Mouse (Mus musculus) layer of hippocampus, adult 18-20 months (tissue): ENCODE results near the gene Rps7. TPM values are rescaled to one million over a fixed set of nuclear protein-coding genes. Genes with fewer than 3 reads are reported as not detected.

Source experiments
- DNase-seq, 2 experiments: peaks; one replicate each; pipeline ENCODE4 v3.0.0; 2022; ENCODE audit warnings: low spot score in 2 of 2
- long read RNA-seq: library from polyadenylated mRNA; stranded (forward); transcript quantifications from one replicate; pipeline ENCODE4 v2.0.0, GENCODE M21; 2021
- total RNA-seq, 2 experiments: library from RNA; stranded (reverse); gene quantifications; 2 replicates each; pipeline ENCODE4 v1.2.3; 2021

Gene Rps7
- 100 to 1,000 TPM; 303 to 306 TPM for total RNA-seq
- long read RNA-seq, transcript Rps7-201 (7 exons, 954 nt), result major isoform, 81 of 88 reads
- long read RNA-seq, partial matches to known transcripts, result 1 of 88 reads
- long read RNA-seq, other reads (novel, unspliced or antisense), result 2 of 88 reads

DNA sequence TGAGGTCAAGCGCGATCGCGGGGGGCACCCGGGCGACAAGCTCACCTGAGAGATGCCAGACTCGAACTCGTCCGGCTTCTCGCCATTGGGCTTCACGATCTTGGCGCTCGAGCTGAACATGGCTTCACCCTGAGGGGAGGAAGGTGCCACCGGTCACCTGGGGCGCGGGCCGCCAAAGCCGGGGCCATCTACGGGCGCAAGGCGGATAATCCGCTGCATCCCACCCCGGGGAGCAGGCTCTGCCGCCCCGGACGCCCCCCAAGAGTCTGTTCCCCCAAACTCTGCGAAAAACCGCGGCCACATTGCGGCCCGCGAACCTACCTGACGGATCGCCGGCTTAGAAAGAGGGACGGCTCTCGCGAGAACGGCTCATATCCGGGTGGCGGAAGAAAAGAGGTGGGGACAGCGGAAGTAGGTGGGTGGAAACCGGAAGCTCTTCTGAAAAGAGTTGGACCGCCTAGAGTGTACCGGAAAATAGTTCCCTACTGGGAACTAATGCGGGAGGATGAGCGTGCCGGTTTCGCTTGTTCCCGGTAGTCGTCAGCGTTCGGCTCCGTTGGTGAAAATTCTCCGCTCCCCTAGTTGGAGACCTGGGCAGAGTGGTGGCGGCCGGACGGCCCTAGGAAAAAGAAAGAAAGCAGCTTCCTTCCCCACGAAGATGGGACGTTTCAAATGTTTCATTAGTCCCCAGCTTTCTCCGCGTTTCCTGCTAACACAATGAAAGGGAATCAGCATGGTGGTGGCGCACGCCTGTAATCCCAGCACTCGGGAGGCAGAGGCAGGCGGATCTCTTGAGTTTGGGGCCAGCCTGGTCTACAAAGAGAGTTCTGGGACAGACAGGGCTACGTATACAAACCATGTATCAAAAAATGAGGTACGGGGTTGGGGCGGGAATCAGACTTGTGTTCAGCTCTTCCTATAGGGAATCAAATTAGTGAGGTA is at the start of gene Rps7:
Rps7 (minus strand) TSS at position 419 of the 942 bp plus-strand sequence.
- DNase-seq, result peak; percentile 87 to 94

DNA sequence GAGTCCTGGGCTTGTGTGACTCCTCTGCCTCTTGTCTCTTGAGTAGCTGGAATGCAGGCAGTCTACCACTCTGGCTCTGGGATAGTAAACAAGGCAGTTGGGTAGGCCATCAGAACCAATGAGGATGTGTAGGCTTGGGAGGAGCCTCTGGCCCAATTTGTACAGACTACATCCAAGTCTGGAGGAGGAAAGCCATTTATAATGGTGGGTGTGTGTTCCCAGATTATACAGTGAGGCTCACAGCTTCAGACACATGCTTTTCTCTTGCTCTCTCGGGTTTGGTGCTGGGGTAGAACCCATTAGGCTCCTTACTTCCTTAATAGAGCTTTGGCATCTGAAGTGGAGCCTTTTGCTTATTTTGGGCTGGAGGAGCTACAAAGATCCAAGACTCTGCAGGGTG is 48.9 kb upstream of the Rps7 start:
- DNase-seq, result no peak

DNA sequence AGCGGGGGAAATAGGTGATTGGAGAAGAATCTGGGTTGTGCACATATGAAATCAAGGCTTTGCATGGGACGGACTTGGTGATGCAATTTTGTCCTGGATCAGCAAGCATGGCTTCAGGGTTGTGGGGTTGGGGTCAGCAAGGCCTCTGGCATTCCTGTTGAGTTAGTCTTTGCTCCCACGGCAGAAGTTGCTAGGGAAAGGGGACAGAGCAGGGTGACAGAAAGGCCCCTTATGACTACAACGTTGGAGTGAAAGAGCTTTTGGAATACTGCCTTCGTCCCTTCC is 40.1 kb upstream of the Rps7 start:
- no peak for DNase-seq

DNA sequence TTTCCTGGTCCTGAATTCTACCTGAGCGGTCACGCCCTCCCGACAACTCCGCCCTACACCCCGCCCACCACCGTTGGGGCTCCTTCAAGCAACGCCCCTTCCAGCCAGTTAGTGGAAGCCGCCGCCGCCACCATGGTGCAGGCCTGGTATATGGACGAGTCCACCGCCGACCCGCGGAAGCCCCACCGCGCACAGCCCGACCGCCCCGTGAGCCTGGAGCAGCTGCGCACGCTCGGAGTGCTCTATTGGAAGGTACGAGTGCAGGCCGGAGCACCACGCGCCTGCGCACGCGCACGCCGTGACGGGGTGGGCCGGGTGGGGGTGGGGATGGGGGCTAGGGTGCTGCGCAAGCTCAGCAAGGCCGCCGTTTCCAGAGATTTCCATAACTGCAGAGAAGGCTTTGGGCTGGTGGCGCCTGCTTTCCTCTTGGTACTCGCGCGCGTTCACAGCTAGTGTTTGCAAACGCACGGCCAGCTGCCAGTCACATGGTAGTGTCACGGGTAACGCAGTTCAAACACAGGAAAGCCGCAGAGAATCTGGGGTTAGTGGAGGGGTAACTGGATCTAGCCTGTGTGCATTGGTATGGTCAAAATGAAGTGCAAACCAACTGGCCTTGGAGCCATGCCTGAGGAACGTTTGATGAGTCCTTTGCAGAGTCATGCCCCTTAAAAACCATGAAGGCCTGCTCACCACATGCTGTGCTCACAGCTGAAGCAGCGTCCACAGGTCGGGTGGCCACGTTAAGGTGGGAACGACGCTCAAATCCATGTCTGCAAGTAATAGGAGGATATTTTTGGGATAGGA is 39.6 kb upstream of the Rps7 start, which contains the start of gene Adi1:
Adi1 (plus strand) TSS at position 111 of the 804 bp plus-strand sequence.
- DNase-seq, result peak; percentile 81 to 89

DNA sequence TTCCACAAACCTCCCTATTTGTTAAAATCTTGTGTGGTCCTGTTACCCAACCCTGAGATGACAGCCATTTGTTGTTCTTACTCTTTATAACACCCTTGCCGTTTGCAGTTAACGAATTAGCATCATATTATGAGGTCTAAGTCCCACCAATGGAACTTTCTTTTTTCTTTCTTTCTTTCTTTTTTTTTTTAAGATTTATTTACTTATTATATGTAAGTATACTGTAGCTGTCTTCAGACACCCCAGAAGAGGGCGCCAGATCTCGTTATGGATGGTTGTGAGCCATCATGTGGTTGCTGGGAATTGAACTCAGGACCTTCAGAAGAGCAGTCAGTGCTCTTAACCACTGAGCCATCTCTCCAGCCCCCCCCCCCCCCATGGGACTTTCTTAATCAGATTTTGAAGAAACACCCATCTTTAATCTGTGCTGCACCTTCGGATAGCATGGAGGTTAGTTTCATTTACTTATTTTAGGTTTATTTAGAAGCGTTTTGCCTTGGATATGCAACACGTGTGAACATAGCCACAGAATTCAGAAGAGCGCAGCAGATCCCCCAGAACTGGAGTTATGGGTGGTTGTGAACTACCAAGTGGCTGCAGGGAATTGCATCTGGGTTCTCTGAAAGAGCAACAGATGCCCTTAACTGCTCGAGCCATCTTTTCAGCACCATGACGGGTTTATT is 38.4 kb upstream of the Rps7 start:
- no peak for DNase-seq

DNA sequence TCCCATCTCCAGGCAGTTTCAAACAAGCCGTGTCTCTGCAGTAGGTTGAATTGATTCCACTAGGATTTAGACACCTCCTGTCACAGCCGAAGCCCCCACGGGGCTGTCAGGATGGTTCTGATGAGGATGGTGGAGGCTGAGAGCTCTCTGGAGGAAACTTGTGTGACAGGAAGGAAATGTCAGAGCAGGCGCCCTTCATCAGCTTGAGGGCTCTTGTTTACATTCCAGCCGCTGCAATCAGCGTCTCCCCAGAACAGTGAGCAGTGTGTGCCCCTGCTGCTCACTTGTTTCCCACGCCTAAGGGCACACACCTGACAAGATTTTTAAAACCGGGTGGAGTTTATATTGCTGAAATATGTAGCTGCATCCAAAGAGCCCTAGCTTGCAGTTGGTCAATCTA is 31.5 kb upstream of the Rps7 start:
- DNase-seq, result no peak

DNA sequence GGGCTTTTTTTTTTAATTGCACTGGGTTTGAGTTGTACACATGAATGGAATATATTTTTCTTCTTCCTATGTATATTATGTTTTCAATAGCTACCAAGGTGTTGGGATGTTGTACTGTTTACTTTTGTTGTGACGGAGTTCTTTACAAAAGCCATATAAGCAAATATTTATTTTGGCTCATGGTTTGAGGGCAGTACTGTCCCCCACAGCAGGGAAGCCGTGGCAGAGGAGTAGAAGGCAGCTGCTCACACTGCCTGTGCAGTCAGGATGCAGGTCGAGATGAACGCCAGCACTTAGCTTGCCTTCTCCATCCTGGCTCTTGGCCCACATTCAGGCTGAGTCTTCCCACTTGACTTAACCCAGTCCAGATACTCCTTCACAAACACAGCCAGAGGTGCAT is 31.0 kb upstream of the Rps7 start:
- DNase-seq, result no peak

DNA sequence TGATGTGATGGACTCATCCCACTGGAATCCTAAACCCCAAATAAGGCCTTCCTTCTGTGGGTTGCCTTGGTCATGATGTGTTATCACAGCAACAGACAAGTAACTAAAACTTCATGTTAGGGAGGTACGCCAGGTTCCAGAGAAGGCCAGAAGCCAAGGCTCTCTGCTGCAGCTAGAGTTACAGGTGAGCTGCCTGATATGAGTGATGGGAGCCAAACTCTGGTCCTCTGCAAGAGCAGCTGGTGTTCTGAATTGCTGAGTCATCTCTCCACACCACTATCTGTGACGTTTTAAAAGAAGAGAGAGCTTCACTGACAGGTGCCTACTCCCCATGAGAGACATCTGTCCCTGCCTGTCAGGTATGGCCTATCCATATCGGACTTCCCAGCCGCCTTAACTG is 26.9 kb upstream of the Rps7 start:
- no peak for DNase-seq

DNA sequence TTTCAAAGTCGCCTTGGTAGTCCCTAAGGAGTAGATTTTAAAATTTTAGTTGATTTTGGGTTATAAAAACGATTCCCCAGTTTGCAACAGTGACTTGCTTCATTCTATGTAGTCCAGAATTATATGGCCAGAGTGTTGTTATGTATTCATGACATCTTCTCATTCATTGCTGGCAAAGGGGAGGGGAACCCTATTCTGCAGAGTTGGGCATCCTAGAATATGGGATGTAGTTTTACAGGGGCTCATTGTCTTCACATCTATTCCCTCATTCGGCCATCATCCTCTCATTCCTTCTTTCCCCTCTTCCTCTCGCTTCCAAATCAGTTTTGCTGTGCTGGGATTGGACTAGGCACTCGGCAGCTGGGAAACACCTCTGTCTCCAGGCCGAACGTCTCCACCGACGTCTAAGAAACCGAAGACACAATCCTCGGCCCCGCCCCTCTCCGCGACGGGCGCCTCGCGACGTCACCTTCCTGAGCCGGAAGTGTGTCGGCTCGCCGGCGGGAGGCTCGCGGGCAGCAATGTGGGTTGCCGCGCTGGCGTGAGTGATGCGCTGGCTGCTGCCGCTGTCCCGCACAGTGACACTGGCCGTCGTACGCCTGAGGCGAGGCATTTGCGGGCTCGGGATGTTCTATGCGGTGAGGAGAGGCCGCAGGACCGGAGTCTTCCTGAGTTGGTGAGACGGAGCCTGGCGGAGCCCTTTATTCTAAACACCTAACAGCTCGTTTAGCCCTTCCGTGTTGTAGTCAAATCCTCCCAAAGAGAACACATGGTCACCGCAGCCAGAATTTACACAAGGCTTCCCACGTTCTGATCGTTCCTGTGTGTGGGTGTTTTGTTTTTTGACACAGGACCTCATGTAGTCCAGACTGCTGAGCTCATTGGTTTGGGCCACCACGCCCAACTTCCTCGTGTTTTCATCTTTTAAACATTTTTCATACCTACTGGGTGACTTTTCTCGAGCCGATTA is 13.7 kb upstream of the Rps7 start, which contains the start of gene Rnaseh1:
Rnaseh1 (plus strand) TSS at position 462 of the 970 bp plus-strand sequence.
- peak; percentile 90 to 94 for DNase-seq

DNA sequence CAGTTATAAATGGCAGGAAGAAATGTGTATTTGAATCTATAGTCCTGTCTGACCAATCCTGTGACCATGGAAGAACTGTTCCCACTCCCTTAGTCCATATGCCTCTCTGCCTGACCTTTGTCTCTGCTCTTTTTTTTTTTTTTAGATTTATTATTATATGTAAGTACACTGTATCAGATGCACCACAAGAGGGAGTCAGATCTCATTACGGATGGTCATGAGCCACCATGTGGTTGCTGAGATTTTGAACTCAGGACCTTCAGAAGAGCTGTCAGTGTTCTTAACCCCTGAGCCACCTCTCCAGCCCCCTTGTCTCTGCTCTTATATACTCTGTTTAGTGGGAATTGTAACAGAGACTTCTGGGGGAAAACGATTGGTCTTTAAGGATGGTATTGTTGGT is 3.0 kb upstream of the Rps7 start:
- DNase-seq, result no peak

DNA sequence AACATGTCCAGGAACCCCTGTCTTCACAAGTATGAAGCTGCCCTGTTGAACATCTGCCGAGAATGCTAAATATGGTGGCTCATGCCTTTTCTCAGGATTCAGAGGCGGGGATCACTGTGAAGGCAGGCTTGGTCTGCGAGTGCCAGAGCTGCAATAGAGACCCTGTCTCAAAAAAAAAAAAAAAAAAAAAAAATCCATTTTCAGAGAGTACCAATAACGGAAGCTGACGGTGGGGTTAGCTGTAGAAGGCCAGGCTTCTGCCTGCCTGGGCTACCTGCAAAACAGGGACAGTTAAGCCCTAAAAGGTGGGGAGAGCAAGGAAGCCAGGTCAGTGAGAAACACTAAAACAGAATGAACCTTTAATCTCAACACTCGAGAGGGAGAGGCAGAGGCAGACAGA is 790 bp upstream of the Rps7 start:
- DNase-seq, result no peak

DNA sequence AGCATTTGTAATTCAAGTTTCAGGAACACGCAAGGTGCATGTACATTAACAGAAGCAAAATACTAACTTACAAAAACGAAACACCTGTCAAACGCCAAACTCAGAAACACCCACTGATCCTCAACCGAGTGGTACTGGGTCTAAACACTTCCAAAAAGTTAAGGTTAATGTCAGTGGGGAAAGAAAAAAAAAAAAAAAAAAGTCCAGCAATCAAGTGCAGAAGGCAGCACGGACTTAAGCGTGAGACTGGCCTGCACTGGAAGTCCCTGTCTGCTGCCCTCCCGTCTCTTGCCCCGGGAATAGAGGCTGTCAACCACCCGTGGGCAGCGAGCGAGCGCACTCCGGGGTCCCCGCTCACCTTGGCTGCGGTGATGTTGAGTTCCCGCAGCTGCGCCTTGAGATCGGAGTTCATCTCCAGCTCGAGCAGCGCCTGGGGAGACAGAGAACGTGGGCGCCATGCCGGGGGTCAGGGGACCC is 657 bp downstream of the Rps7 start:
- DNase-seq, result no peak

DNA sequence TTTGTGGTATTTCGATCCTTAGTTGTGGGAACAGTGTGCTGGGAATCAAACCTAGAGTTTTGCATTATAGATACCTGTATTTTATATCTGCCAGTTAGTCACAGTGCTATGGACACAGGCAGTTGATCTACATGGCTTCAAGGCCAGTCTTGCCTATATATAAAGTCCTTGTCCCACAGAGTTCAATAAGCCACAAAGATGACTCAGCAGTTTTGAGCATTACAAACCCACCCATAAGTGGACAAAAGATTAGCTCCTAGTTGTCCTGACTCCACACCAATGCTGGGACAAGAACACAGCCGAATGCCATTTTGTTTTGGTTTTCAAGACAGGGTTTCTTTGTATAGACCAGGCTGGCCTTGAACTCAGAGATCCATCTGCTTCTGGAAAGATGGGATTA is 7.3 kb downstream of the Rps7 start:
- no peak for DNase-seq

DNA sequence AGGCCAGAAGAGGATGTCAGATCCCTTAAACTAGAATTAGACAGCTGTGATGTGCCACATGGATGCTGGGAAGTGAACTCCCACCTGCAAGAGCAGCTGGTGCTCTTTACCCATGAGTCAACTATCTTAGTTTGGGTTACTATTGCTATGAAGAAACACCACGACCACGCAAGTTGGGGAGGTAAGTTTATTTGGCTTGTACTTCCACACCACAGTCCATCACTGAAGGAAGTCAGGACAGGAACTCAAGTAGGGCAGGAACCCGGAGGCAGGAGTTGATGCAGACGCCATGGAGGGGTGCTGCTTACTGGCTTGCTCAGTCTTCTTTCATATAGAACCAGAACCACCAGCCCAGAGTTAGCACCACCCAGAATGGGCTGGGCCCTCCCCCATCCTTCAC is 8.7 kb downstream of the Rps7 start:
- DNase-seq, result no peak

DNA sequence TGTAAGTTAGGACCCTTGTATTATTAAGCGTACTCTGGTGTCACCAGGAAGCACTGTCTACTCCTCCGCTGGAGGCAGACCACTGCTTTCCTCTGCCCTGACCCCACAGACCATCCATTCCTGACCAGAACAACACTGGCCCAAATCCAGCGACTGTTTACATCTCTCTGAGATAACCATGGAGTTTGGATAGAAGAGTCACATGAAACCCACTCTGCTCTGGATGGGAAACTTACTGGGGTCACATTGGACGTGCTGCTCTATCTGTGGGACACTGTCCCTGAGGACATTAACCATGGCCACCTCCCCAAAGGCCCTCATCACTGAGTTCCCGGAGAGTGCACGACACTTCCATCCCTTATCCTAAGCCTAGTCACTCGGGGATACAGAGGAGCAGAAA is 10.3 kb downstream of the Rps7 start:
- no peak for DNase-seq

DNA sequence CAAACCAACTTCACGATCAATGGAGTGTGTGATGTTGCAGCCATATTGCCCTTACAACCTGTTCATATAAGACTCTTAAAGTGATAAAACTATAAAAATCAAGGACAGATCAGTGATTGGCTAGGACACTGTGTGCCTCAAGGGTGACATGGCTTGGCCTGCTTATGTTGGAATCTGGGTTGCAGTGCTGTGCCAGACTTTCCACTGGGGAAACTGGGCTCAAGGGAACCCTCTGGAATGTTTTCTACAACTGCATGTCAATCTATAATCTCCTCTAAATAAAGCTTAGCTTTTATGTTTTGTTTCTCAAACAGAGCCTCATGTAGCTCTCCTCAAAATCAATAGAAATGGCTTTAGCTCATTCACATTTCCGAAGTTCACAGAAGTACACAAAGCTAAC is 11.5 kb downstream of the Rps7 start:
- no peak for DNase-seq

DNA sequence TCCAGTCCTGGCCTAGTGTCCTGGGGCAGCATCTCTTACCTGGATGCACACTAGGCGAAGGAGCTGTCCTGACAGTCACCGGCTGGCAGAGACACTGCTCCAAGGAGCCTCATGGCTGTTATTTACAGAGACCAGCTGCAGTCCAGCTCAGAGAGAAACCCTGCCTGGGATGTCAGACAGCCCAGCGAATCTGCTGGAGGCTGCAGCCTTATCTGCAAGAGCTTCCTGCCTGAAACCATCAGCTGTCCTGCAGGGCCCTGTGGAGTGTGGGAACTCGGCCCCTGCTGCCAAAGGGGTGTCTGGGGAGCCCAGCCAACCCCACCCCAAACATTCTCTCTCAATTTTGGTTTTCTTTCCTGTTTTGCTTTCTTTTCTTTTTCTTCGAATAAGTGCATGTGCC is 12.6 kb downstream of the Rps7 start, which contains the start of gene Colec11:
Colec11 (minus strand) TSS at position 183 of the 400 bp plus-strand sequence.
- DNase-seq, result no peak

DNA sequence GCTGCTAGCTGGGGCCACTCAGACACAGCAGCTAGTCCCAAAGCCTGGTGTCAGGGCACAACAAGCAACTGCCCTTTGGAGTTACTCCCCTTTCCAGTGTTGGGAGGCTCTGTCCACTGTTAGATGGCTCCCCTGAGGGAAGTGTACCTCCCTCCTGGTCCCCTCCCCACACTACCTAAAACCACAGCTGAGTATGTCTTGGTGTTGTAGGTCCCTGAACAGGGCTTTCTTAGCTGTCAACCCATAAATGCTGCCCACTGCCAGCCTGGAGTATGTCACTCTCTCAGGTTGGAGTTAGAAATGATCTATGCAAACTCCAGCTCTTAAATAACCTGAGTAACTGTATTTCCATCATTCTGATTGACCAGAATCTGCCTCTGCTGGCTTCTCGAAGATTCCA is 13.1 kb downstream of the Rps7 start:
- DNase-seq, result no peak

DNA sequence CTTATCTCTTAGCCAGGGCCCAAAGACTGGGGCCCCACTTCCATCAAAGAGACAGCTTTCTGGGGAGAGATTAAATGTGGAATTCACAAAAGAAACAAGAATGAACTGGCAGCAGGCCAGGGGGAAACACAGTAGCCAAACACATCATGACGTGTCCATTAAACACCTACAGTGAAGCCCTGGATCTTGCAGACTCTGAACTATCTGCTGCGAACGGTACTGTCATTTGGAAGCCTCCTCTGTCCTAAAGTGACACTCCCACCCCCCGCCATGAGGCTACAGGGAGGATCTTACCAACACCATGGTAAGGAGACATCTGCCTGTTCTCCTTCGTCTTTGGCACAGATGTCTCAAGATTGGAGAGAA is 13.6 kb downstream of the Rps7 start:
- DNase-seq, result peak; percentile 47 to 51
